Mouse (Mus musculus) hindbrain, embryonic 13.5 days (tissue): ENCODE measurements around the gene Med15. TPM values are rescaled to one million over a fixed set of nuclear protein-coding genes. Genes with fewer than 3 reads are reported as not detected.

Experiments used
- ATAC-seq: fragments of 200-750 bp; cut with Nextera tagmentation; 2 replicates; pipeline ENCODE4 v1.8.0; 2017; ENCODE audit warnings: moderate TSS enrichment; ENCODE audit not compliant: low FRiP score
- H3K27ac ChIP-seq: fragments of 300-500 bp; sonication (generic); 2 replicates; pipeline ENCODE4 v1.5.1; 2015; ENCODE audit warnings: inconsistent platforms, mild to moderate bottlenecking, moderate library complexity
- H3K27me3 ChIP-seq: fragments of 300-500 bp; sonication (generic); 2 replicates; pipeline ENCODE4 v1.6.1; 2015; ENCODE audit warnings: mild to moderate bottlenecking, inconsistent platforms
- H3K36me3 ChIP-seq: fragments of 300-500 bp; sonication (generic); 2 replicates; pipeline ENCODE4 v1.6.1; 2015; ENCODE audit warnings: mild to moderate bottlenecking, inconsistent platforms
- H3K4me1 ChIP-seq: fragments of 300-500 bp; sonication (generic); replicated peaks from 2 replicates; pipeline ENCODE4 v1.6.1; 2015; ENCODE audit warnings: inconsistent platforms
- H3K4me2 ChIP-seq: fragments of 300-500 bp; sonication (generic); 2 replicates; pipeline ENCODE4 v1.6.1; 2015; ENCODE audit warnings: inconsistent platforms, mild to moderate bottlenecking, moderate library complexity
- H3K4me3 ChIP-seq: fragments of 300-500 bp; sonication (generic); 2 replicates; pipeline ENCODE4 v1.5.1; 2015; ENCODE audit warnings: mild to moderate bottlenecking, inconsistent platforms
- H3K9ac ChIP-seq: fragments of 300-500 bp; sonication (generic); 2 replicates; pipeline ENCODE4 v1.6.1; 2015; ENCODE audit warnings: mild to moderate bottlenecking, inconsistent platforms
- H3K9me3 ChIP-seq: fragments of 300-500 bp; sonication (generic); 2 replicates; pipeline ENCODE4 v1.6.1; 2016; ENCODE audit warnings: inconsistent platforms
- WGBS: fragments of 180-500 bp; shearing (Covaris S2); methylation state at CpG from one replicate; pipeline ENCODE4 v1.1.7; 2015; 5-methylcytosine and 5-hydroxymethylcytosine counted together
- polyA plus RNA-seq: library from polyadenylated mRNA; unstranded; fragments of >200 nt; fragmentation: Nextera tagmentation; extraction: Ambion mirVana; gene quantifications from 2 replicates; pipeline ENCODE4 v1.2.1, GENCODE M21; 2015

Med15 gene
- polyA plus RNA-seq, 1 experiment from 2014 or later, result 48.7 TPM

DNA sequence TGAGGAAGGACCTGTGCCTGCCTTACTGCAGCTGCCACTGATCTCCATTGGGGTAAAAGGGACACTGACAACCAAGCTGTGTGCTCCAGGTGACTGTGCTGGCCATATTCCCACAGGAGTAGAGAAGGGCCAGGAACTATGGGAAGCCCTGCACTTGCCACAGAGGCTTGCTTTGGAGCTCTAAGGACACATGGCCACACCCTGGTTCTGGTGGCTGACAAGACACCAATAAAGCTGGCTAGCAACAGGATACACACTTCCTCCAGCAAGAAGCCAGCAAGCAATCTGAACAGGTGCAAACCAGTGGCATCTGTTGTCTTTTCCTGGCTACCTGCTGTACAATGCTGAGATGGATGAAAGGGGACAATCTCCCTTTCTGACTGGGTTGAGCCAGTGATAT lies 62.8 kb downstream of the Med15 start:
- Histone ChIP-seq H3K4me1 (no peaks in the 10 kb centered on the region), H3K36me3 (peaks cover 87% of the 10 kb centered on the region), H3K9ac (no peak overlapping the region), H3K4me2 (no peak overlapping the region), H3K4me3 (no peak overlapping the region), H3K27me3 (no peaks in the 10 kb centered on the region), H3K9me3 (no peaks in the 10 kb centered on the region), H3K27ac (no peak overlapping the region)
- no peak for ATAC-seq

DNA sequence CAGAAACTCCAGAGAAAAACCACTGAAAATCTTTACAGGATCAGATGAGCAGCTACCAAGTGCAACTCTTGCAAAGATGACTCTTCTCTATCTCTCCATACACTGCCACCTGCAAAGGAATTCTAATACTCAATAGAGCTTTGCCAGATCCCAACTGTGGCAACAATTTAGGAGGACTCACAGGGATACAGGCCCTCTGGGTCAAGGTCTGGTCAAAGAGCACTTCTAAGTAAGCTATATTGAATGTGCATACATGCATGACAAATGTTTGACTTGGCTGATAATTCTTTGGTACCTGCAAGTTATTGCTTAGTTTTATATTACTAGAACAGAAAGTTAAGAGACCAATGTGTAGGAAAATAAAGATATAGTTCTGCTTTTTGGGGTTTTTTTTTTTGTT lies 67.1 kb downstream of the Med15 start:
- H3K4me3 ChIP-seq, result no peak overlapping the region
- no peaks in the 10 kb centered on the region for H3K9me3 ChIP-seq
- ATAC-seq, result no peak
- no peak overlapping the region for H3K9ac ChIP-seq
- peaks cover 83% of the 10 kb centered on the region for H3K36me3 ChIP-seq
- H3K27ac ChIP-seq, result no peak overlapping the region
- H3K27me3 ChIP-seq, result no peaks in the 10 kb centered on the region
- no peaks in the 10 kb centered on the region for H3K4me1 ChIP-seq
- no peak overlapping the region for H3K4me2 ChIP-seq

DNA sequence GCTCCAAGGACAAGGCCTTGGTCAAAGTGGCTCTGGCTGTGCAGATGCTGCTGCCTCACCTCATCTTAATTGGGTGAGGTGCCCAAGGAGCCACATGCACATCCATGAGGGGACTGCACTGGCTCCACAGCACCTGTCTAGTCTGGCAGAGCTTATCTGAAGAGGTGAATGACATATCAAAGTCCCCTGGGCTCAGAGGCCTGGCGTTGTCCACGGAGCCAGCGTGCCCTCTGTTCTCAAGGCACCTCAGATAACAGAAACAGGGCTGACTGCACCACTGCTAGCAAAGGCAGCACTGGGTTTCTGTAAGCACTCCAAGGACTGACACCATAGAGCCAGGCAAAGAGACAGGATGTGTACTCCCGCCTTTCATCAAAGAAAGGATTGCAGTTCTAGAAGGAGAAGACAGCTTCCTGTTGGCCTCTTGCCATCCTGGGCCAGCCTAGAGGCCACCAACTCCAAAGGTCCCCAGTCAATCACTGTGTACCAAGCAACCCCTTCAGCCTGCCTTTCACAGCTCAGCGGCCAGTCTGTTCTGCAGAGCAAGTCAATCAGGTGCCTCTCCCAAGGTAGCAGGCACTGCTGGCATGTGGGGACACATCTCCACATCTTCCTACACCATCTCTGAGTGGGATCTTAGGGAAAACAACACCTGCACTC lies 76.3 kb downstream of the Med15 start:
- Histone ChIP-seq H3K27ac (no peak overlapping the region), H3K4me1 (no peaks in the 10 kb centered on the region), H3K9me3 (no peaks in the 10 kb centered on the region), H3K36me3 (peaks cover 87% of the 10 kb centered on the region), H3K27me3 (no peaks in the 10 kb centered on the region), H3K9ac (no peak overlapping the region), H3K4me2 (no peak overlapping the region), H3K4me3 (no peak overlapping the region)
- WGBS, result 92% methylated on average over 5 of the region's 5 CpGs
- ATAC-seq, result no peak

DNA sequence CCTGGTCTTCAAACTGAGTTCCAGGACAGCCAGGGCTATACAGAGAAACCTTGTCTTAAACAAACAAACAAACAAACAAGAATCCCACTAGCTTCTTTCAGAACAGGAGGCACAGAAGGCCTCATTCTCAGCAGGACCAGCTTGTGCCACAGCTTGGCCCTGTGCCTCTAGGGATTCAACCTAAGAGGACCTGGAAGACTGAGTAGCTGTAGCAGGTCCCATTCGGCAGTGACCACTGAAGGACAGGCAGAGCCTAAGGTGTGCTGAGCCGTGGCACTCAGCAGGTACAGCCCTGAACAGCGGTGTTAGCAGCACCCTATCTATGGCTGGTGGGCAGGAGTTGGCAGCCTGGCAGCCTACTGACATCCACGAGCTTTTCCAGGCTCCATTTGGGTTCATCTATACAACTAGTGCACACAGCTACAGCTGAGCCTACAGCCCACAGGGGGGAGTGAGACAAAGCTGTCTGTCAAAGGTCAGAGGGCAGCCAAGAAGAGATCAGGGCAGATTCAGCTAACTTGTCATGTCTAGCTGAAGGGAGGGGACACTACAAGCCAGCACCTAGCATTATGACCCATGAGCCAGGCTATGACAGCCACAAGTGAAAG lies 78.4 kb downstream of the Med15 start:
- Histone ChIP-seq H3K9ac (no peak overlapping the region), H3K4me1 (no peaks in the 10 kb centered on the region), H3K27ac (no peak overlapping the region), H3K4me2 (no peak overlapping the region), H3K27me3 (no peaks in the 10 kb centered on the region), H3K4me3 (no peak overlapping the region), H3K36me3 (peaks cover 88% of the 10 kb centered on the region), H3K9me3 (no peaks in the 10 kb centered on the region)
- ATAC-seq, result no peak
- WGBS, result 94% methylated on average over 4 of the region's 4 CpGs

DNA sequence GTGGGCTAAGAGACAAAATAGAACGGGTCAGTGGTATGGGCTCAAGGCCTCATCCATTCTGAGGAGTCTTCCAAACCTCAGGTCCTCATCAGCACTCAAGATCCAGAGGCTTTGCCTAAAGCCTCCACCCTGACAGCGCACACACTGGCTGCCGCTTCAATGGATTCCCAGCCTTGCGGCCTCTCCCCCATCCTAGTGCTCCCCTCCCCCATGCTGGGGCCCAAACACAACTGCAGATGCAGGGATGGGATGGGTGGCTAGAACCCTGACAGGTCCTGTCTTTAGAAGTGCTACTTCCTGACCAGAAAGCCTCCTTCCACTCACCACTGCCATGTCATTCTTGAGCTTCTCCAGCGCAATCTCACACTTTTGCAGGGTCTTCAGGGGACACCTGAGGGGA lies 79.1 kb downstream of the Med15 start:
- no peak overlapping the region for H3K4me3 ChIP-seq
- H3K9me3 ChIP-seq, result no peaks in the 10 kb centered on the region
- H3K9ac ChIP-seq, result no peak overlapping the region
- H3K27me3 ChIP-seq, result no peaks in the 10 kb centered on the region
- H3K4me2 ChIP-seq, result no peak overlapping the region
- ATAC-seq, result no peak
- 95% methylated on average over 5 of the region's 5 CpGs for WGBS
- no peak overlapping the region for H3K27ac ChIP-seq
- H3K36me3 ChIP-seq, result peaks cover 90% of the 10 kb centered on the region
- H3K4me1 ChIP-seq, result no peaks in the 10 kb centered on the region

DNA sequence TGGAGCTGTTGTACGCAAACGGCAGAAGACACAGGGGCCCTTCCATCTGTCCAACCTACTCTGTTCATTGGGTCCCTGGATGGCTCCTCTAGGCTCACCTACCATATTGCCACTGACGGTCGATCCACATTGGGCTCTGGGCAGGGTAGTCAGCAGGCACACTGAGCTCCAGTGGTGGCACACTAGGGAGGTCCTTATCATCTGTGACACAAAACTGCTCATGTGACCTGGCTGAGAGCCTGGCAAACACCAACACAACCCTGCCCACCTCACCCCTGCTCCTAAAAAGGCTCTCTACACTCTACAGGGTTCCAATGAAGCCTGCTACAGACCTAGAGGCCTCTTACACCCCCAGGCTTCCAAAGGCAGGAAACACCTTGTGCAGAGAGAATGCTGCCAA lies 80.1 kb downstream of the Med15 start:
- H3K4me2 ChIP-seq, result no peak overlapping the region
- 86% methylated on average over 4 of the region's 4 CpGs for WGBS
- H3K27me3 ChIP-seq, result 0 out of 2 replicates have a peak, but pooled peaks cover 4% of the 10 kb centered on the region
- no peaks in the 10 kb centered on the region for H3K9me3 ChIP-seq
- no peak overlapping the region for H3K27ac ChIP-seq
- no peak overlapping the region for H3K4me3 ChIP-seq
- H3K4me1 ChIP-seq, result peaks cover 4% of the 10 kb centered on the region
- no peak overlapping the region for H3K9ac ChIP-seq
- H3K36me3 ChIP-seq, result peaks cover 88% of the 10 kb centered on the region
- ATAC-seq, result no peak

DNA sequence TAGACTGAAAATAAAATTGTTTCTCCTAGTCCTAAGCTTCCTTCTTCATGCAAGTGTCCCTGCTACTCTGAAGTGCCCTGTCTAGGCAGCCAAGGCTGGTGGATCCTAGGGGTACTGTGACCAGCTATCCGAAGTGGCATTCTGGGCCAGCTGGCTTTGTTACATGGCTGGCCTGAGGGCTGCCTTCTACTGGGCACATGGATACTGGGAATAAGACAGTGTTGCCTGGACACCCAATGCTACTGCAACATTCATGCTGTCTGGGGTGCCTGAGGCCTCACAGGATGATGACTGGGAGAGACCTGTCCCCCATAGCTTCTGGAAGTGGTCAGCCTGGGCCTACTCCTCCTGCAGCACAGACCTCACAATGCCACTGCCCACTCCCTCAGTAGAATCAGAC lies 82.0 kb downstream of the Med15 start:
- Histone ChIP-seq H3K9me3 (no peaks in the 10 kb centered on the region), H3K27ac (no peak overlapping the region), H3K4me2 (no peak overlapping the region), H3K9ac (no peak overlapping the region), H3K36me3 (peaks cover 81% of the 10 kb centered on the region), H3K27me3 (0 out of 2 replicates have a peak, but pooled peaks cover 4% of the 10 kb centered on the region), H3K4me1 (peaks cover 19% of the 10 kb centered on the region), H3K4me3 (no peak overlapping the region)
- no peak for ATAC-seq
- 87% methylated on average over 1 of the region's 1 CpGs for WGBS

DNA sequence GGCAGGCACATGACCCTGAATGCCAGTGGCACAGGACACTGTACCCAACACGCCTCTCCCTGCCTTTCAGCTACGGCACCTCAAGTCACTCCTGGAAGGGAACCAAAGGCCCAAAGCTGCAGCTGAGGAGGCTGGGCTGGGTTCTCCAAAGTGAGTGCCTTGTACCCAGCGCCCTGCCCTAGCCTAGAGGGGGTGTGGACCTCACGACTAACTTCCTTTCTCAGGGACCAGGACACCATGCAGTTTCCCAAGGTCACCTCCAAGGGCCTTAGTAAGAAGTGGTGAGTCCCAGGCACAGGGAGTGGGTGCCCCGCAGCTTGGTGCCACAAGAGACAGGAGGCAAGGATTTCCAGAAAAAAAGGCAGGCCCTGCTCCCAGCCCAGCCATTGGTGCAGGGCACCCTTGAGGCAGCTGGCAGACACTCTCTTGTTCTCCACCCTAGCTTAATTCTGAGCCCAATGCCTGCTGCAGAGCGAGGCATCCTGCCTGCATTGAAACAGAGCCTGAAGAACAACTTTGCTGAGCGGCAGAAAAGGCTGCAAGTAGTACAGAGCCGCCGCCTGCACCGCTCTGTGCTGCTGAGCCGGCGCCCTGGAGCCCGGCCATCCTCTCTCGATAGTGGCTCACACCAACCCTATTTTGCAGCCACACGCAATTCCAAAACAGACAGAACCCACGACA lies 82.6 kb downstream of the Med15 start:
- peaks cover 75% of the 10 kb centered on the region for H3K36me3 ChIP-seq
- no peak overlapping the region for H3K4me2 ChIP-seq
- no peaks in the 10 kb centered on the region for H3K9me3 ChIP-seq
- WGBS, result 89% methylated on average over 16 of the region's 16 CpGs
- H3K4me3 ChIP-seq, result no peak overlapping the region
- H3K9ac ChIP-seq, result no peak overlapping the region
- ATAC-seq, result no peak
- H3K4me1 ChIP-seq, result peaks cover 19% of the 10 kb centered on the region
- 0 out of 2 replicates have a peak, but pooled peaks cover 4% of the 10 kb centered on the region for H3K27me3 ChIP-seq
- H3K27ac ChIP-seq, result no peak overlapping the region

DNA sequence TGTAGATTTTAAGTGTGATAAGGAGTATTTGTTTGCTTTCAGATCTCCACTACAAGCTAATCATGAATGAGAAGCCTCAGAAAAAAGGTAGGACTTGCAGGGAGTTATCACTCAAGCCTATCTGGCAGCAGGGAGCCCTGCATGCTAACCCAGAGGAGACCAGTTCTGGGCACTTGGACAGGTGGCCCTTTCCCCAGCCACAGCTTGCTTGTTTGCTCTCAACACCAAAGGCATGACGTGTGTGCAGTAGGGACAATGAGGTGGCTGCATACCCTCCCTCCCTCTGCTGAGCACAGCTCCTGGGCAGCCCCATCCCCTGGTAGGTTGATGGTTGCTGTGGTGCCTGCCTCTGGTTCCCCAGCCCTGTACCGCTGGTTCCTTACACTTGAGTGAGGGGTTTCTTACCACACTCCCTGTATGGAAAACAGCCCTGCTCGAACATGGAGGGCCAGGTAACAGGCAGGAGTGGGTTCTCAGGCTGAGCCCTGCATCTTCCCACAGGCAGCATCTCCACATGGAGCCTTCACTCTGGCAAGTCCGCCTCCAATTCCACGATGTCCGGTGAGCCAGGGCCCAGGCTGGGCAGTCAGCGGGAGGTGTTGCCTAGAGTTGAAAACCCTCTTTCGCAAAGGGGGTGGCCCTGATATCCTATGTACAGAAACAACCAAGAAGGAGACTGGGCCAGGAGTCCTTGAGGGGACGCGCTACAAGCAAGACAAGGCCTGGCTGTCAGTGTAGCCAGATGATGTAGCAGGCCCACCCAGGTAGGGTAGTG lies 84.9 kb downstream of the Med15 start:
- Histone ChIP-seq H3K9ac (peak overlapping the region; percentile 84; the same call in 1 of the 2 replicates), H3K9me3 (no peaks in the 10 kb centered on the region), H3K4me1 (peaks cover 19% of the 10 kb centered on the region), H3K4me2 (peak overlapping the region; percentile 87), H3K4me3 (no peak overlapping the region), H3K27ac (no peak overlapping the region), H3K36me3 (peaks cover 64% of the 10 kb centered on the region), H3K27me3 (0 out of 2 replicates have a peak, but pooled peaks cover 4% of the 10 kb centered on the region)
- WGBS, result 83% methylated on average over 10 of the region's 10 CpGs
- ATAC-seq, result no peak

DNA sequence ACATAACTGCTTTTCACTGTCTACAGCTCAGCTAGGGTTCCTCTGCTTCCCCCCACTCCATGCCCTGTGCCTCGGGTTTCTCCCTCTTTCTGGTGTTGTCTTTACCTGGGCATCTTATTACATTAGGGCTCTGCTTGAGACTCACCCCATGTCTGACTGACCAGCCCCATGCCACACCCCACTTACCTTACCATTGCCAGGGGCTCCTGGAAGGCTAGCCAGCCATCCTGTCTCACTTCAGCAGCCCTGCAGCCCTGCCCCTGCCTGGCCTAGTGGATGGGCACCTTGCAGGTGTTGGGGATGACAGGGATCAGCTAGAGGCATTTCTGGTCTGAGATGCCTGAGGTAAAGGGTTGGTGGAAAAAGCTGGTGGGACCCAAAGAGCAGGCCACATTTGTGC lies 85.5 kb downstream of the Med15 start:
- peaks cover 19% of the 10 kb centered on the region for H3K4me1 ChIP-seq
- 35% methylated on average over 1 of the region's 1 CpGs for WGBS
- peak overlapping the region; percentile 62 for H3K4me3 ChIP-seq
- H3K36me3 ChIP-seq, result peaks cover 64% of the 10 kb centered on the region
- 0 out of 2 replicates have a peak, but pooled peaks cover 4% of the 10 kb centered on the region for H3K27me3 ChIP-seq
- no peaks in the 10 kb centered on the region for H3K9me3 ChIP-seq
- H3K9ac ChIP-seq, result peak overlapping the region; percentile 84
- no peak overlapping the region for H3K27ac ChIP-seq
- H3K4me2 ChIP-seq, result peak overlapping the region; percentile 87
- ATAC-seq, result peak; percentile 19; the same call in 1 of the 2 replicates

DNA sequence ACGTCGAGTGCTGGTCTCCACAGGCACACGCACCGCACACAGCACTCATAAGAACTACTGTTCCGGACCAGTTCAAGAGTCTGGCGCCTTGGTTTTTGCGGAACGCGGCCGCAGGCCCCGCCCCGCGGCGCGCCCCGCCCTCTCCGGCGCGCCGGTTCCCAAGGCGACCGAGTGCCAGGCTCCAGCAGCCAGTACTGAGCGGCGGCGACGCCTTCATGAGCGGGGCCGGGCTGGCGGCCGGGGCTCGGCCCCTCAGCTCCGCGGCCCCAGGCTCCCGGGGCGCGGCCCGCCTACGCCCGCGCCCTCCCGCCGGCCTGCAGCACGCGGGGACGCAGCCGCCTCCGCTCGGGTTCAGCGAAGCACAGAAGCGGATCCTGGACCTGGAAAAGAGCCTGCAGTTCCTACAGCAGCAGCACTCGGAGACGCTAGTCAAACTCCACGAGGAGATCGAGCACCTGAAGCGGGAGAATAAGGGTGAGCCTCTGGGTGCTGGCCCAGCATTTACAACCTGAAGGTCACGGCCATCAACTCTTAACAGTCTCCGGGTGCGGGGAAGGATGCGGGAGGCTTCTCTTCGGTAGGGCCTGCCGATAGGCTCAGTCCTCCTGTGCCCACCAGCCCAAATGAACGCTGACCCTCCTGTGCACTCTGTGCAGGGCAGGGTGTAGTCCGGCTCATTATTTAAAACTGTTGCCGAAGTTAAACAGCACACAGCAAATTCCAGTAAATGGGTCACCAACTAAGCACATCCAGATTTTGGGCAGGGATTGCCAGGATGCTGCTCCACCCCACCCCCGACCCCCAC lies 86.2 kb downstream of the Med15 start, which contains the start of gene Ccdc74a:
Gene Ccdc74a, plus strand, starts transcription at position 161 of the 805 bp plus-strand sequence.
- Histone ChIP-seq H3K4me1 (peaks cover 19% of the 10 kb centered on the region), H3K9ac (peak within 1 kb of the TSS; percentile 84), H3K36me3 (peaks cover 62% of the 10 kb centered on the region), H3K9me3 (no peaks in the 10 kb centered on the region), H3K27me3 (0 out of 2 replicates have a peak, but pooled peaks cover 4% of the 10 kb centered on the region), H3K4me3 (peak within 1 kb of the TSS; percentile 62), H3K4me2 (peak within 1 kb of the TSS; percentile 87), H3K27ac (peak within 1 kb of the TSS; percentile 69)
- 2% methylated on average over 65 of the region's 65 CpGs for WGBS
- peak; percentile 94 for ATAC-seq
